ENCODE assay signal across 12 mouse cellular contexts in the genomic region with DNA sequence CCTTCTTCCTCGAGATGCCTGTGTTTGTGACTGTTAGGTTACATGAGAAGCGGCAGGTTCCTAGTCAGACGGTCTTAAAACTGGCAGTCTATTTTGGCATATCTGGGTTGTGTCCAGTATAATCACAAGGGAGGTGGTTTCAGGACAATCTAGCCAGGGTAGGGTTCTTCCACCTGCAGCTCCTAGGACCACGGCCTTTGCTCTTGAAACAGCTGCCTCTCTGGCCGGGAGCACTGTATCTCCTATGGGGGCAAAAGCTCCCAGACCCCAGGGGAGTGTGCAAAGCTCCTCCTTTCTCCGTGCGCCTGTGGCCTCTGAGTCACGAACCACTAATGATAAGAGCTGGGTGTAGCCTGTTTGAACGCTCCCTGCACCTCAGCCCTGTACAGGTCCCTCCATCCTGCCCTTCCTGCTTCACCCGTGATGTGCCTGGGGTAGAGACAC. TPM values are rescaled to one million over a fixed set of nuclear protein-coding genes. Genes with fewer than 3 reads are reported as not detected.
DNase-seq lines count a peak whose midpoint lies in the region; ATAC-seq lines count a peak whose summit lies in the region.
"Had no signal": no experiment of that assay in that cellular context is flagged by ENCODE, and none has a peak within 500 bp of the region (broad histone marks: within the 10 kb centered on the region; RNA-seq: fewer than 3 reads in every experiment).

No protein-coding gene starts in this region.

- H3K4me3 ChIP-seq in liver, embryonic 15.5 days (replicated peaks), result peak overlapping the region; percentile 10
- H3K4me3 ChIP-seq in kidney, embryonic 15.5 days (replicated peaks), result no peak overlapping the region
- no peak overlapping the region for H3K4me3 ChIP-seq in forebrain, embryonic 10.5 days
- H3K4me3 ChIP-seq: embryonic facial prominence, embryonic 12.5 days had no signal

- H3K9ac ChIP-seq in liver, embryonic 15.5 days, result peak overlapping the region; percentile 28; the same call in 1 of the 2 replicates
- no peak overlapping the region for H3K9ac ChIP-seq in kidney, embryonic 15.5 days
- H3K9ac ChIP-seq: embryonic facial prominence, embryonic 12.5 days had no signal

- peaks cover 24% of the 10 kb centered on the region for H3K36me3 ChIP-seq in liver, embryonic 15.5 days (replicated peaks)
- peaks cover 11% of the 10 kb centered on the region for H3K36me3 ChIP-seq in kidney, embryonic 15.5 days
- H3K36me3 ChIP-seq in forebrain, embryonic 10.5 days (replicated peaks), result peaks cover 14% of the 10 kb centered on the region

- no peaks in the 10 kb centered on the region for H3K27me3 ChIP-seq in liver, embryonic 15.5 days
- no peaks in the 10 kb centered on the region for H3K27me3 ChIP-seq in kidney, embryonic 15.5 days
- peaks cover 7% of the 10 kb centered on the region for H3K27me3 ChIP-seq in forebrain, embryonic 10.5 days (ENCODE audit: poor library complexity, severe bottlenecking)
- H3K27me3 ChIP-seq: embryonic facial prominence, embryonic 12.5 days had no signal

- peak; percentile 50 for ATAC-seq in liver, embryonic 15.5 days (ENCODE audit: insufficient read depth)
- no peak for ATAC-seq in kidney, embryonic 15.5 days (replicated peaks; ENCODE audit: low FRiP score)

- DNase-seq in adrenal gland, postnatal 10 days, result peak; percentile 14
- DNase-seq in adrenal gland, postnatal 25 days, result no peak
- DNase-seq in urinary bladder, postnatal 25 days (ENCODE audit: low spot score), result peak; percentile 20
- DNase-seq in urinary bladder, adult 2 months (ENCODE audit: low spot score), result no peak
- no peak for DNase-seq in forebrain, embryonic 10.5 days (ENCODE audit: extremely low spot score, low spot score)
- DNase-seq in kidney, postnatal 14 days, result no peak
- DNase-seq: B cell, adult 2 months; cerebellum, adult 11-12 months; kidney, adult 11 months had no signal

- H3K9me3 ChIP-seq in liver, embryonic 15.5 days (replicated peaks), result no peaks in the 10 kb centered on the region
- H3K9me3 ChIP-seq in kidney, embryonic 15.5 days (replicated peaks), result no peaks in the 10 kb centered on the region
- no peaks in the 10 kb centered on the region for H3K9me3 ChIP-seq in forebrain, embryonic 10.5 days
- H3K9me3 ChIP-seq: embryonic facial prominence, embryonic 12.5 days had no signal

- H3K4me2 ChIP-seq in liver, embryonic 15.5 days, result peak overlapping the region; percentile 60
- no peak overlapping the region for H3K4me2 ChIP-seq in kidney, embryonic 15.5 days
- H3K4me2 ChIP-seq: embryonic facial prominence, embryonic 12.5 days had no signal

- H3K27ac ChIP-seq in liver, embryonic 15.5 days (replicated peaks), result peak overlapping the region; percentile 66
- H3K27ac ChIP-seq in kidney, embryonic 15.5 days, result no peak overlapping the region
- H3K27ac ChIP-seq in forebrain, embryonic 10.5 days, result no peak overlapping the region
- H3K27ac ChIP-seq: embryonic facial prominence, embryonic 12.5 days had no signal

- 18% methylated on average over 10 of the region's 10 CpGs for whole genome bisulfite sequencing in liver, embryonic 15.5 days (ENCODE audit: insufficient replicate concordance)
- WGBS in kidney, embryonic 15.5 days, result 76% methylated on average over 10 of the region's 10 CpGs
- WGBS in forebrain, embryonic 10.5 days, result 81% methylated on average over 10 of the region's 10 CpGs

- peaks cover 88% of the 10 kb centered on the region for H3K4me1 ChIP-seq in liver, embryonic 15.5 days (replicated peaks)
- peaks cover 85% of the 10 kb centered on the region for H3K4me1 ChIP-seq in kidney, embryonic 15.5 days
- peaks cover 71% of the 10 kb centered on the region for H3K4me1 ChIP-seq in forebrain, embryonic 10.5 days

RNA-seq across cellular contexts. Expression of a gene that starts 4.2 kb away (rescaled TPM):
- total RNA-seq in adrenal gland, postnatal 10 days (2021), result 10 to 100 TPM; 27.5 to 31.9 TPM
- total RNA-seq in adrenal gland, postnatal 25 days (2021), result 20.1 and 31.1 TPM in 2 replicates
- polyA plus RNA-seq in urinary bladder, adult 2 months (2012; rRNA removed), result 32.1 and 34.3 TPM in 2 replicates
- polyA plus RNA-seq in liver, embryonic 15.5 days (2015; fragmentation: Nextera tagmentation; extraction: Ambion mirVana), result 16.1 and 17.1 TPM in 2 replicates
- 52.0 and 55.9 TPM in 2 replicates for polyA plus RNA-seq in kidney, embryonic 15.5 days (2015; fragmentation: Nextera tagmentation; extraction: Ambion mirVana)
- 27.2 and 28.0 TPM in 2 replicates for polyA plus RNA-seq in forebrain, embryonic 10.5 days (2016; fragmentation: Nextera tagmentation; extraction: Ambion mirVana)

RNA-seq across cellular contexts. Expression of a gene that starts 46.5 kb away (rescaled TPM):
- 10 to 100 TPM; 33.8 to 38.3 TPM for total RNA-seq in adrenal gland, postnatal 10 days (2021)
- 57.9 and 58.3 TPM in 2 replicates for total RNA-seq in adrenal gland, postnatal 25 days (2021)
- 78.0 and 80.8 TPM in 2 replicates for polyA plus RNA-seq in urinary bladder, adult 2 months (2012; rRNA removed)
- polyA plus RNA-seq in liver, embryonic 15.5 days (2015; fragmentation: Nextera tagmentation; extraction: Ambion mirVana), result 6.8 and 7.4 TPM in 2 replicates
- 35.6 and 35.8 TPM in 2 replicates for polyA plus RNA-seq in kidney, embryonic 15.5 days (2015; fragmentation: Nextera tagmentation; extraction: Ambion mirVana)
- polyA plus RNA-seq in forebrain, embryonic 10.5 days (2016; fragmentation: Nextera tagmentation; extraction: Ambion mirVana), result 32.7 and 33.8 TPM in 2 replicates

Comparison
In these comparisons a context has a peak if more than half of its experiments do, and no peak if none do; other contexts are left out.
1. DNase-seq: peak in adrenal gland, postnatal 10 days (single experiment) and urinary bladder, postnatal 25 days (single experiment); none in adrenal gland, postnatal 25 days (single experiment), urinary bladder, adult 2 months (single experiment), forebrain, embryonic 10.5 days (single experiment) and kidney, postnatal 14 days (single experiment).